Mouse (Mus musculus) liver, embryonic 14.5 days (tissue): ENCODE measurements at regions not wholly inside any gene's neighbourhood (a gene's known extent, or its start where the extent isn't known, plus 50 kb on each side); places are given as distances from the start of the nearest gene placed in this dataset.

Source experiments
- ATAC-seq: fragments of 200-750 bp; cut with Nextera tagmentation; 2 replicates; pipeline ENCODE4 v1.8.0; 2017; ENCODE audit warnings: moderate number of reproducible peaks, mild to moderate bottlenecking, moderate library complexity; ENCODE audit not compliant: insufficient read depth
- DNase-seq, 3 experiments: peaks; one replicate each; pipeline ENCODE4 v3.0.0-alpha.2; 2012 to 2013; ENCODE audit warnings: low read depth in 3 of 3, low spot score in 3 of 3
- H3K27ac ChIP-seq: fragments of 300-500 bp; sonication (generic); 2 replicates; pipeline ENCODE4 v1.5.1; 2014; ENCODE audit warnings: moderate library complexity, mild to moderate bottlenecking, control low read depth, inconsistent platforms
- H3K27me3 ChIP-seq: fragments of 300-500 bp; sonication (generic); 2 replicates; pipeline ENCODE4 v1.6.1; 2014; ENCODE audit warnings: mild to moderate bottlenecking, low read length, moderate library complexity; ENCODE audit not compliant: control insufficient read depth, insufficient read depth
- H3K36me3 ChIP-seq: fragments of 300-500 bp; sonication (generic); replicated peaks from 2 replicates; pipeline ENCODE4 v1.6.1; 2014; ENCODE audit warnings: low read depth; ENCODE audit not compliant: control insufficient read depth, insufficient read depth
- H3K4me1 ChIP-seq, 2 experiments: fragments of 200-500 bp in 1 of 2; fragments of 300-500 bp in 1 of 2; sonication (generic) in 1 of 2; replicated peaks; 2 replicates each; pipeline ENCODE4 v1.6.1; 2012 to 2014; ENCODE audit warnings: antibody characterized with exemption in 1 of 2, inconsistent platforms in 1 of 2, low read length in 1 of 2; ENCODE audit not compliant: control insufficient read depth in 2 of 2, insufficient read depth in 2 of 2
- H3K4me2 ChIP-seq: fragments of 300-500 bp; sonication (generic); 2 replicates; pipeline ENCODE4 v1.6.1; 2014; ENCODE audit warnings: low read depth, mild to moderate bottlenecking, control low read depth, moderate library complexity
- H3K4me3 ChIP-seq, 2 experiments: fragments of 200-500 bp in 1 of 2; fragments of 300-500 bp in 1 of 2; sonication (generic) in 1 of 2; 2 replicates each; pipeline ENCODE4 v1.5.1; 2012 to 2014; ENCODE audit warnings: low read depth in 2 of 2, low read length in 2 of 2, mild to moderate bottlenecking in 2 of 2, control low read depth in 1 of 2, inconsistent platforms in 1 of 2, moderate library complexity in 1 of 2; ENCODE audit not compliant: insufficient read depth in 1 of 2
- H3K9ac ChIP-seq: fragments of 300-500 bp; sonication (generic); replicated peaks from 2 replicates; pipeline ENCODE4 v1.6.1; 2014; ENCODE audit warnings: mild to moderate bottlenecking, control low read depth, moderate library complexity
- H3K9me3 ChIP-seq: fragments of 300-500 bp; sonication (generic); 2 replicates; pipeline ENCODE4 v1.6.1; 2016; ENCODE audit warnings: low read length, mixed read lengths; ENCODE audit not compliant: control insufficient read depth
- CTCF ChIP-seq: IDR thresholded peaks from 2 replicates; pipeline ENCODE4 v1.5.1; 2016; ENCODE audit warnings: antibody characterized with exemption, low read depth, control low read depth
- EP300 ChIP-seq: IDR thresholded peaks from 2 replicates; pipeline ENCODE4 v1.6.1; 2016; ENCODE audit warnings: antibody characterized with exemption, low read depth
- WGBS: fragments of 180-500 bp; shearing (Covaris S2); extraction: QIAGEN DNeasy Blood & Tissue Kit; methylation state at CpG from one replicate; pipeline ENCODE4 v1.1.7; 2014; ENCODE audit not compliant: insufficient replicate concordance; 5-methylcytosine and 5-hydroxymethylcytosine counted together

DNA sequence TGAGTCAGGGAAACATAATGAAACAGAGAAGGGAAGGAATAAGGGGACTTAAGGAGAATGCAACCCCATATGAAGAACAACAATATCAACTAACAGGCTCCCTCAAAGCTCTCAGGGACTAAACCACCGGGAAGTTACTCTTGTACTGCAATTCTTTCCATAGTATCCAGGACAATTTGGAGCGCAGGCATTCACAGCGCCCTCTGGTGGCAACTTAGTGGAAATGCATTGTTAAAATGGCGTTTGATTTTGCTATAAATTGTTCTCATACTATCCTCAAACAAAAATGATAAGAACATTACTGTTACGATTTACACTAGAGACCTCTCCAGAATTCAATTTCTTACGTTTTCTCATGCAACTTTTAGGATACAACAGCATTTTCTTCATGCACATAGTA is 1126.1 kb downstream of the Pcdh9 start:
- no peak for DNase-seq

DNA sequence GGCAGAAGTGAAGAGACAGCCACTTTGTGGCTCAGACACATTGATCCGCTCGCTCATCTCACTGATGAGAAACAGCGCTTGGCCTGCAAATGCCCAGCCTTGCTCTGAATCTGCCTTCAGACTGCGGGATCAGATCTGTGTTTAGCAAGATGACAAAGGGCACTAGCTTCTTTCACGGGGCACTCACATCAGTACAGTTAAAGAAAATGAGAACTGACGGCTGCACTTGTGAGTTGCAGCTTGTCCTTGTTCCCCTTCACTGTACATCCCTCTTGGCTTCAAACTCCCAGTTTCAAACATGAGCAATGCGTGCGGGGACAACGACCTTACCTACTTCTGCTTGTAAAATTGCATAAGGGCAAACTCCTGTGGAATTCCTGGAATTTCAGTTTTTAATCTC is 1135.8 kb downstream of the Pcdh9 start:
- Histone ChIP-seq H3K9me3 (no peaks in the 10 kb centered on the region), H3K27ac (no peak overlapping the region), H3K36me3 (no peaks in the 10 kb centered on the region), H3K9ac (no peak overlapping the region), H3K4me1 (no peaks in the 10 kb centered on the region), H3K4me2 (no peak overlapping the region), H3K4me3 (no peak overlapping the region), H3K27me3 (no peaks in the 10 kb centered on the region)
- ATAC-seq, result no peak
- no peak for TF ChIP-seq CTCF
- no peak for TF ChIP-seq EP300
- WGBS, result 74% methylated on average over 9 of the region's 9 CpGs
- DNase-seq, result no peak

More for the DNA sequence above, 1126.1 kb downstream of the Pcdh9 start:
- no peak overlapping the region for H3K27ac ChIP-seq
- H3K4me3 ChIP-seq, result no peak overlapping the region
- no peaks in the 10 kb centered on the region for H3K36me3 ChIP-seq
- H3K27me3 ChIP-seq, result no peaks in the 10 kb centered on the region
- no peaks in the 10 kb centered on the region for H3K4me1 ChIP-seq
- no peaks in the 10 kb centered on the region for H3K9me3 ChIP-seq
- TF ChIP-seq CTCF (peak; percentile 55), EP300 (no peak)
- no peak overlapping the region for H3K4me2 ChIP-seq
- 19% methylated on average over 6 of the region's 6 CpGs for WGBS
- ATAC-seq, result no peak
- no peak overlapping the region for H3K9ac ChIP-seq

DNA sequence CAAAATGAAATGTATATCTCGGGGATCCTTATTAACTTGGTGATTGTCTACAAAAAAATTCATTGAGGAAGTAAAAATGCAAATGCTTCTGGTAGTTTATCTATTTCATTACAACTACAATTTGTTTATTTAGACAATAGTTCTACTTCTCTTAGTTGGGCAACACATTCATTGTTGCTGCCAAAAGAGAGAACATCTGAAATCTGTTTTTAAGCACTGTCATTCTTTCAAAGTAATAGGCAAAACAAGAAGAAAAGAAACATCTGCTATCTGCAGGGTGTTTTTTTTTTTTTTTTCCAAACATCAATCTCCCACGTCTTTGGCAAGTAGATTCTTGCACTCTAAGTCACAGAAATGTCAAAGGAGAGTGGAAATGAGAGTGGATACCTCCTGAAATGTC is 1172.8 kb downstream of the Pcdh9 start:
- DNase-seq (no peak), ATAC-seq (no peak)
- Histone ChIP-seq H3K9me3 (no peaks in the 10 kb centered on the region), H3K36me3 (no peaks in the 10 kb centered on the region), H3K27me3 (no peaks in the 10 kb centered on the region), H3K9ac (no peak overlapping the region), H3K4me3 (no peak overlapping the region), H3K4me2 (no peak overlapping the region), H3K27ac (no peak overlapping the region), H3K4me1 (no peaks in the 10 kb centered on the region)
- no peak for TF ChIP-seq EP300
- no peak for TF ChIP-seq CTCF
- WGBS, result 32% methylated on average over 2 of the region's 2 CpGs

DNA sequence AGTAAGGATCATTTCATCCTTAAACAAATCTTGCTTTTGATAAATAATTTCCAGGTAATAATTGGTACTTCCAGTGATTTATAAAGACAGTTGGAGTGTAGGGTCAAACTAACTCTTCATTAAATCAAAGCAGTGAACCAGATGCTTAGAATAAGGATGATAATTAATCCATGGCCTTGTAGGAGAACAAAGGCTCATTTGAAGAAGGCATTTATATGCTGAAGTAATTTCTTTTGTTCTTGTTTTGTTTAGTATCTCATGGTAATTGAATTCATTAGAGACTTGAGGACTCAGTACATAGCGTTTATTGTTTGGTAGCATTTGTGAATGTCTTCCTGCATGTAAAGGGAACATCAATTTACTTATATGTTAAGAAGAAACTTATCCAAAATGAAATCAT is 1202.3 kb downstream of the Pcdh9 start:
- TF ChIP-seq EP300, result no peak
- TF ChIP-seq CTCF, result no peak
- DNase-seq, result no peak
- Histone ChIP-seq H3K27me3 (no peaks in the 10 kb centered on the region), H3K4me1 (no peaks in the 10 kb centered on the region), H3K27ac (no peak overlapping the region), H3K4me2 (no peak overlapping the region), H3K36me3 (no peaks in the 10 kb centered on the region), H3K9ac (no peak overlapping the region), H3K9me3 (no peaks in the 10 kb centered on the region), H3K4me3 (no peak overlapping the region)
- WGBS, result 65% methylated on average over 1 of the region's 1 CpGs
- ATAC-seq, result no peak

DNA sequence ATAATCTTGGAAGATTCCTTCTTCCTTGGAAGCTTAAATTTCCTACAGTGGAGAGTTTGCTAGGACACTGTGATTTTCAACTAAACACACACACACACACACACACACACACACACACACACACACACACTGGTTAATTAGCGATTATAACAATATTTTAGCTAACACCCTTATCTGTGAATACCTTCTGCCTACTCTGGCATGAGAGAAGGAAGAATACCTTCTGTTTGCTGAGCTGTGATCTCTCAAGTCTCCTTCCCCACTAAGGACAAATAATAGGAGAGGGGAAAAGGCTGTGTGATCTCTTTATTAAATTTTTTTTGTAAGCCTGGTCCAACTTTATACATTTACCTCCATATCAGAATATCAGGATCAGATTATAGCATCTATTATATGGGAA is 1203.4 kb downstream of the Pcdh9 start:
- ATAC-seq (no peak), DNase-seq (no peak)
- no peaks in the 10 kb centered on the region for H3K4me1 ChIP-seq
- H3K4me3 ChIP-seq, result no peak overlapping the region
- no peak overlapping the region for H3K9ac ChIP-seq
- H3K36me3 ChIP-seq, result no peaks in the 10 kb centered on the region
- no peaks in the 10 kb centered on the region for H3K9me3 ChIP-seq
- H3K27me3 ChIP-seq, result no peaks in the 10 kb centered on the region
- H3K27ac ChIP-seq, result no peak overlapping the region
- no peak for TF ChIP-seq EP300
- TF ChIP-seq CTCF, result no peak
- 56% methylated on average over 1 of the region's 1 CpGs for WGBS
- no peak overlapping the region for H3K4me2 ChIP-seq
